Mouse (Mus musculus): ENCODE results near the gene Hmx1. TPM values are rescaled to one million over a fixed set of nuclear protein-coding genes. Genes with fewer than 3 reads are reported as not detected.
A peak's percentile ranks its signal among the peaks of the same experiment; 100 is the strongest.

Gene Hmx1
- polyA plus RNA-seq, 1 experiment, result 0.24 TPM

DNA sequence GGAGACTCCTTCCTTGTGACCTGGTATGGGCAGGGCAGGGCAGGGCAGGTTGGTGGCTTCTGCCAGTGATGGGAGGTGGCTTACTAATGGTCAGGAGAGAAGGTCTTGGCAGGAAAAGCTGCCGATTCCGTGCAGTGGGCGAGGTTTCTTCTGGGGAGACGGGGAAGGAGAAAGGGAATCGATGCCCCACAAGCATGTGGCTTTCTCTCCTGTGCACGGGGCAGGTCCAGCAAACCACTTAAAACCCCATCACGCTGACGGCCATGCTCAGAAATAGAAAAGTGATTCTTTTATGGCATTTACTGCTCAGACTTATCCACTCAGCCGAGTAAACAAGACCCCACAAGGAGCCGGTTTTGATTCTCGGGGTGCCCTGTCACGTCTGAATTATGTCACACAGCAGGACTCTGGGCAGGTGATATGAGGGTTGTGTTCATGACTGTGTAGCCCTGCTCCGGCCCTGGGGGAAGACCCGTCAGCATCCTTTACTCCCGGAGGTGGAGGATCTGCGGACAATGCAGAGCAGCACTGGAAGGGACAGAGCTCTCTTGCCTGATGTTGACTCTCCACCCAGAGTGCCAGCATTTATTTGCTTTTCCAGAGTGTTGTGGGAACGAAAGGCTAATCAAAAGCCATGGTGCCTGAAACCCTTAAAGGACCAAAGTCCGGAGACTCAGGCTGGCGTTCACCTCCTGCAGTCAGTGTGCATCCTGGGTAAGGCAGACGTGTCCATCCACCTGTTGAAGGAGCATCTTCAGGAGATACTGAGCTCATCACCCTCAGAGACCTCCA lies 22.5 kb upstream of the Hmx1 start:
- H3K36me3 ChIP-seq (ENCODE audit: control insufficient read depth, insufficient read depth, low read length), result no peaks in the 10 kb centered on the region
- WGBS, result 71% methylated on average over 20 of the region's 20 CpGs
- H3K4me1 ChIP-seq (replicated peaks; ENCODE audit: control insufficient read depth, insufficient read depth, low read length), result no peaks in the 10 kb centered on the region
- H3K27me3 ChIP-seq (ENCODE audit: control insufficient read depth, insufficient read depth, low read length), result no peaks in the 10 kb centered on the region
- H3K27ac ChIP-seq (ENCODE audit: control insufficient read depth, insufficient read depth, low read length), result no peak overlapping the region
- H3K4me3 ChIP-seq (ENCODE audit: control insufficient read depth, insufficient read depth, low read length), result no peak overlapping the region
- no peak for DNase-seq
- TF ChIP-seq POLR2A (IDR thresholded peaks at IDR 0.05; ENCODE audit: control insufficient read depth, extremely low read depth, insufficient read depth, low read length, poor library complexity), result no peak

DNA sequence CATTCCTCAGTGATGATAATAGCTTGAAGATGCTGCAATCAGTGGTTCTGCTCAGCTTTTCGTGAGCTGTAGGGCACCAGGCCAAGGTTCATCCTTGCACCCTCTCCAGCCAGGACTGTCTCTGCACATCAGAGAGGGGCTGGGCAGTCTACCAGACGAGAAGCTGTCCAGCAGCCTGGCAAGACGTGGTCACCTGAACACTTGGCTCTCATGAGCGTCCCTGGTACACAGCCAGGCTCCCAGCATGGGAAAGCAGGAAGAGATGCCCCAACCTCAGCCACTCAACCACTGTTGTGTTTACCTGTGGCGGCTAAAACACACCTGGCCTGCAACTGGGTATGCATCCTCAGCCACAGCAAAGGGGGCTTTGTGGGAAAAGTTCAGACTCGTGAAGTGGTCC lies 20.0 kb upstream of the Hmx1 start:
- Histone ChIP-seq H3K4me1 (replicated peaks; ENCODE audit: control insufficient read depth, insufficient read depth, low read length) (no peaks in the 10 kb centered on the region), H3K36me3 (ENCODE audit: control insufficient read depth, insufficient read depth, low read length) (no peaks in the 10 kb centered on the region), H3K27me3 (ENCODE audit: control insufficient read depth, insufficient read depth, low read length) (no peaks in the 10 kb centered on the region), H3K27ac (ENCODE audit: control insufficient read depth, insufficient read depth, low read length) (no peak overlapping the region), H3K4me3 (ENCODE audit: control insufficient read depth, insufficient read depth, low read length) (no peak overlapping the region)
- WGBS, result 74% methylated on average over 6 of the region's 6 CpGs
- DNase-seq, result no peak
- TF ChIP-seq POLR2A (IDR thresholded peaks at IDR 0.05; ENCODE audit: control insufficient read depth, extremely low read depth, insufficient read depth, low read length, poor library complexity) (no peak), CTCF (IDR thresholded peaks at IDR 0.05; ENCODE audit: borderline replicate concordance, control insufficient read depth, extremely low read depth, insufficient read depth, low read length, poor library complexity) (no peak)

DNA sequence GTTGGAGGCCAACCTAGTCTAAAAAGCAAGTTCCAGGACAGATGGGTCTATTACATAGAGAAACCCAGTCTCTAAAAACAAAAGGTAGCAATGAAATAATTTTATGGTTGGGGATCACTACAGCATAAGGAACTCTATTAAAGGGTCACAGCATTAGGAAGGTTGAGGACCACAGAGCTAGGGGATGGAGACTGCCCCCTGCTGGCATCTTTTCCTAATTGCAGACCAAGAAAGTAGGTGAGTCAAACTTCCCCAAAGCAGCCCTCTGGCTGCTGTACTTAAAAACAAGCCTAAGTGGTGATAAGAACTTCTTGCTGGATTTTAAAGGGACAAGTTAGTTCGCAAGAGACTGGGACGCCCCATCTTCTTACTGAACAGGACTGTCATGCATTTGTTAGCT lies 9.8 kb upstream of the Hmx1 start:
- H3K4me3 ChIP-seq (ENCODE audit: control insufficient read depth, insufficient read depth, low read length), result no peak overlapping the region
- no peaks in the 10 kb centered on the region for H3K36me3 ChIP-seq (ENCODE audit: control insufficient read depth, insufficient read depth, low read length)
- TF ChIP-seq CTCF (IDR thresholded peaks at IDR 0.05; ENCODE audit: borderline replicate concordance, control insufficient read depth, extremely low read depth, insufficient read depth, low read length, poor library complexity) (no peak), POLR2A (IDR thresholded peaks at IDR 0.05; ENCODE audit: control insufficient read depth, extremely low read depth, insufficient read depth, low read length, poor library complexity) (no peak)
- DNase-seq, result no peak
- no peak overlapping the region for H3K27ac ChIP-seq (ENCODE audit: control insufficient read depth, insufficient read depth, low read length)
- H3K27me3 ChIP-seq (ENCODE audit: control insufficient read depth, insufficient read depth, low read length), result no peaks in the 10 kb centered on the region; the same call in 1 of the 2 replicates
- H3K4me1 ChIP-seq (replicated peaks; ENCODE audit: control insufficient read depth, insufficient read depth, low read length), result no peaks in the 10 kb centered on the region
- WGBS, result 63% methylated on average over 2 of the region's 2 CpGs

DNA sequence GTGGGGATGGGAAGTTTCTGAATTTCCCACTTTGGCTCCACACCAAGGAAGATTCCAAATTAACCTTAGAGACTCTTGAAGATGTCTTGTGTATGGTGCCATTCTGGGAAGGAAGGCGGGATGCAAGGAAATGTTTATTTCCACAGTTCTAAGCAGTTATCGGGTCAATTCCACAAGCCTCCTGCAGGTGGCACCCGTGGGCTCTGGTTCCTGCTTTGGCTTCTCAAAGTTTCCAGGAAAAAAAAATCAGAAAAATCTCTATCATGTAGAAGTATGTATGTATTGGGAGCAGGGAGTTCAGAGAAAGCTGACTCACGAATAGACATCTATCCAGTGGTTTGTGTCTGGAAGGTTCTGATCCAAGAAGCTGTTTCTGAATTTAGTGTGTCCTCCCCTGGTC lies 9.1 kb upstream of the Hmx1 start:
- no peaks in the 10 kb centered on the region for H3K36me3 ChIP-seq (ENCODE audit: control insufficient read depth, insufficient read depth, low read length)
- peak; percentile 5 for DNase-seq
- TF ChIP-seq POLR2A (IDR thresholded peaks at IDR 0.05; ENCODE audit: control insufficient read depth, extremely low read depth, insufficient read depth, low read length, poor library complexity) (no peak), CTCF (IDR thresholded peaks at IDR 0.05; ENCODE audit: borderline replicate concordance, control insufficient read depth, extremely low read depth, insufficient read depth, low read length, poor library complexity) (no peak)
- no peak overlapping the region for H3K27ac ChIP-seq (ENCODE audit: control insufficient read depth, insufficient read depth, low read length)
- WGBS, result 4% methylated on average over 4 of the region's 4 CpGs
- no peaks in the 10 kb centered on the region for H3K4me1 ChIP-seq (replicated peaks; ENCODE audit: control insufficient read depth, insufficient read depth, low read length)
- H3K27me3 ChIP-seq (ENCODE audit: control insufficient read depth, insufficient read depth, low read length), result no peaks in the 10 kb centered on the region; the same call in 1 of the 2 replicates
- H3K4me3 ChIP-seq (ENCODE audit: control insufficient read depth, insufficient read depth, low read length), result no peak overlapping the region

DNA sequence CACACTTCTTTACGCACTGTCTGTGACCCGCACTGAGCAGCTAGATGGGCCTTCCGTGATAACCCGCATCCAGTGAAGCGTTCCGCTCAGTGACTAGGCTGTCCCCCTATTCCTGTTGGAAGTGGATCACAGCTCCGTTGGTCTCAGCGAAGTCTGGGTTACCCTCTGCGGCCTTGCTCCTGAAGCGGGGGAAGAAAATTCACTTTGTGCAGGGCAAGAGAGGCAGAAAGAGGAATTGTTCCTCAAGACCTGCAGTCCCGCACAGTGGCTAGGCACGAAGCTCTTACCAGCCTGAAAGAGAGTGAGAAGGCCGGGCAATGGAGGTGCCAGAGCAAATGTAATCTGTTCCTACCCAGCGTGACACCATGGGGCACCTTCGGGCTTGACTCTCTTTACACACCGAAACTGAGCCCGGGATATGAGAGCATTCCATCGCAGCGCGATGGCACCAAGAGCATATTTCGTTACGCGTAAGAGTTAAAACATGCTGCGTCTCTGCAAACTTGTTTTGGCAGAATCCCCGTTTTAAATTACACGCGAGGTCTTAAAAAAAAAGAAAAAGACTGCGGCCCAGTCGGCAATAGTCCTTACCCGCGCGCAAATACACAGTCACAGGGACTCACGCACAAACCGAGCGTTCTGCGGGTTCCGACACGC lies 946 bp upstream of the Hmx1 start:
- H3K4me3 ChIP-seq (ENCODE audit: control insufficient read depth, insufficient read depth, low read length), result no peak overlapping the region
- 11% methylated on average over 38 of the region's 38 CpGs for WGBS
- DNase-seq, result no peak
- no peaks in the 10 kb centered on the region for H3K36me3 ChIP-seq (ENCODE audit: control insufficient read depth, insufficient read depth, low read length)
- no peaks in the 10 kb centered on the region for H3K4me1 ChIP-seq (replicated peaks; ENCODE audit: control insufficient read depth, insufficient read depth, low read length)
- no peak overlapping the region for H3K27ac ChIP-seq (ENCODE audit: control insufficient read depth, insufficient read depth, low read length)
- no peak for TF ChIP-seq CTCF (IDR thresholded peaks at IDR 0.05; ENCODE audit: borderline replicate concordance, control insufficient read depth, extremely low read depth, insufficient read depth, low read length, poor library complexity)
- no peak for TF ChIP-seq POLR2A (IDR thresholded peaks at IDR 0.05; ENCODE audit: control insufficient read depth, extremely low read depth, insufficient read depth, low read length, poor library complexity)
- H3K27me3 ChIP-seq (ENCODE audit: control insufficient read depth, insufficient read depth, low read length), result peaks cover 16% of the 10 kb centered on the region

DNA sequence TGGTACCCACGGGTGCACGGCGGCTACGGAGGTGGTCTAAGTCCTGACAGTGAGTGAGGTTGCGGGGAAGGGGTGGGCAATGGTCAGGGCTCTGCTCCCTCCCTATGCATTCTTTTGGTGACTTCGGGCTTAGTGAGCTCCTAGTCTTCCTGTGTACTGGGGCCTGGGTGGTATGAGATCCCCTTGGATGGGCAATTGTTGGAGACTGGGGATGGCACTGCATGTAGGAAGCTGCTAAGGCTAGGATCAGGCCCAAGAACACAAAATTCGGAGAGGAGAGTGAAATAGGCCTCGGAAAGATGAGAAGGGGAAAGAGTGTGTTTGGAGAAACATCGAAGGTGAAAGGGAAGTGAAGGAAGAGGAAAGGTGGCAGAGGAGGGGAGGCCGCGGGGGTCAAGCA lies 533 bp downstream of the Hmx1 start:
- DNase-seq, result no peak
- WGBS, result 16% methylated on average over 11 of the region's 11 CpGs
- H3K36me3 ChIP-seq (ENCODE audit: control insufficient read depth, insufficient read depth, low read length), result no peaks in the 10 kb centered on the region
- H3K4me1 ChIP-seq (replicated peaks; ENCODE audit: control insufficient read depth, insufficient read depth, low read length), result no peaks in the 10 kb centered on the region
- no peak overlapping the region for H3K27ac ChIP-seq (ENCODE audit: control insufficient read depth, insufficient read depth, low read length)
- TF ChIP-seq CTCF (IDR thresholded peaks at IDR 0.05; ENCODE audit: borderline replicate concordance, control insufficient read depth, extremely low read depth, insufficient read depth, low read length, poor library complexity) (no peak), POLR2A (IDR thresholded peaks at IDR 0.05; ENCODE audit: control insufficient read depth, extremely low read depth, insufficient read depth, low read length, poor library complexity) (no peak)
- peaks cover 18% of the 10 kb centered on the region for H3K27me3 ChIP-seq (ENCODE audit: control insufficient read depth, insufficient read depth, low read length)
- no peak overlapping the region for H3K4me3 ChIP-seq (ENCODE audit: control insufficient read depth, insufficient read depth, low read length)
